Mouse (Mus musculus) gastrocnemius, postnatal 25 days (tissue): ENCODE measurements around the gene Ston1. TPM values are rescaled to one million over a fixed set of nuclear protein-coding genes. Genes with fewer than 3 reads are reported as not detected.

ENCODE experiments used
- DNase-seq: peaks from one replicate; pipeline ENCODE4 v3.0.0; 2022
- long read RNA-seq, 2 experiments: library from polyadenylated mRNA; stranded (forward); transcript quantifications; one replicate each; pipeline ENCODE4 v2.0.0; 2021
- total RNA-seq, 2 experiments: library from RNA; stranded (reverse); gene quantifications; 1 replicate in 1 of 2; 2 replicates in 1 of 2; pipeline ENCODE4 v1.2.3; 2021

Ston1 gene
- total RNA-seq = 10 to 100 TPM in 1 of 2 experiments, 1 to 10 TPM in 1; 8.2 to 10.8 TPM
- long read RNA-seq, experiment 1 = 0 reads
- long read RNA-seq, experiment 2 = 0 reads

GRCm38 (mm10) chr17:88597222-88598055 lies at the start of gene Ston1:
Gene Ston1 (plus strand): TSS chr17:88597684.
- peak; percentile 69 for DNase-seq

- DNase-seq = no peak
These were observed 47.9 kb upstream of the Ston1 start for GRCm38 (mm10) chr17:88549411-88550191.

- no peak for DNase-seq
These were observed 47.1 kb upstream of the Ston1 start for GRCm38 (mm10) chr17:88550351-88550750.

- DNase-seq = no peak
These were observed 46.2 kb upstream of the Ston1 start for GRCm38 (mm10) chr17:88550981-88551940.

GRCm38 (mm10) chr17:88552556-88552955 lies 44.9 kb upstream of the Ston1 start:
- DNase-seq = no peak

GRCm38 (mm10) chr17:88553001-88553449 lies 44.5 kb upstream of the Ston1 start:
- DNase-seq = no peak

- no peak for DNase-seq
These were observed 43.9 kb upstream of the Ston1 start for GRCm38 (mm10) chr17:88553473-88554087.

GRCm38 (mm10) chr17:88556176-88556575 lies 41.3 kb upstream of the Ston1 start:
- no peak for DNase-seq

GRCm38 (mm10) chr17:88556688-88557087 lies 40.8 kb upstream of the Ston1 start:
- DNase-seq = no peak

- no peak for DNase-seq
These were observed 39.2 kb upstream of the Ston1 start for GRCm38 (mm10) chr17:88558168-88558842.

GRCm38 (mm10) chr17:88563611-88564010 lies 33.9 kb upstream of the Ston1 start:
- no peak for DNase-seq

- no peak for DNase-seq
These were observed 27.5 kb upstream of the Ston1 start for GRCm38 (mm10) chr17:88569807-88570540.

- no peak for DNase-seq
These were observed 26.7 kb upstream of the Ston1 start for GRCm38 (mm10) chr17:88570784-88571183.

- DNase-seq = no peak
These were observed 22.7 kb upstream of the Ston1 start for GRCm38 (mm10) chr17:88574811-88575210.

- no peak for DNase-seq
These were observed 18.8 kb upstream of the Ston1 start for GRCm38 (mm10) chr17:88578522-88579242.

- no peak for DNase-seq
These were observed 16.9 kb upstream of the Ston1 start for GRCm38 (mm10) chr17:88580556-88580955.

GRCm38 (mm10) chr17:88581511-88582021 lies 15.9 kb upstream of the Ston1 start:
- peak; percentile 31 for DNase-seq

- no peak for DNase-seq
These were observed 14.5 kb upstream of the Ston1 start for GRCm38 (mm10) chr17:88582999-88583398.

GRCm38 (mm10) chr17:88583411-88583810 lies 14.1 kb upstream of the Ston1 start:
- DNase-seq = no peak
